Mouse (Mus musculus): ENCODE measurements around the gene Emc3.
A peak's percentile ranks its signal among the peaks of the same experiment; 100 is the strongest.

The Emc3 gene

GRCm38 (mm10) chr6:113530932-113531839, at the start of gene Emc3, which contains the start of gene Fancd2:
Emc3 (minus strand) TSS chr6:113531652.
Fancd2 (plus strand) TSS chr6:113531682.
- peak; percentile 85 to 88 for DNase-seq (ENCODE audit: low spot score in 2 of 2)

- DNase-seq (ENCODE audit: low spot score in 2 of 2), result no peak
These were observed 47.9 kb upstream of the Emc3 start for GRCm38 (mm10) chr6:113579306-113579705.

- DNase-seq (ENCODE audit: low spot score in 2 of 2), result peak; percentile 40 to 71
These were observed 44.6 kb upstream of the Emc3 start for GRCm38 (mm10) chr6:113576044-113576443.

GRCm38 (mm10) chr6:113564557-113564956, 33.1 kb upstream of the Emc3 start:
- no peak for DNase-seq (ENCODE audit: low spot score in 2 of 2)

- peak in 1 of 2 experiments; percentile 6 for DNase-seq (ENCODE audit: low spot score in 2 of 2)
These were observed 28.3 kb upstream of the Emc3 start for GRCm38 (mm10) chr6:113559736-113560135.

- DNase-seq (ENCODE audit: low spot score in 2 of 2), result no peak
These were observed 12.5 kb upstream of the Emc3 start for GRCm38 (mm10) chr6:113543906-113544481.

GRCm38 (mm10) chr6:113541610-113542009, 10.2 kb upstream of the Emc3 start:
- DNase-seq (ENCODE audit: low spot score in 2 of 2), result no peak

GRCm38 (mm10) chr6:113534886-113535285, 3.4 kb upstream of the Emc3 start:
- DNase-seq (ENCODE audit: low spot score in 2 of 2), result no peak

- no peak for DNase-seq (ENCODE audit: low spot score in 2 of 2)
These were observed 470 bp upstream of the Emc3 start for GRCm38 (mm10) chr6:113531840-113532404.

- peak; percentile 23 to 45 for DNase-seq (ENCODE audit: low spot score in 2 of 2)
These were observed 8.0 kb downstream of the Emc3 start for GRCm38 (mm10) chr6:113523420-113523819.

- DNase-seq (ENCODE audit: low spot score in 2 of 2), result no peak
These were observed 9.1 kb downstream of the Emc3 start for GRCm38 (mm10) chr6:113522310-113522709.

- DNase-seq (ENCODE audit: low spot score in 2 of 2), result no peak
These were observed 13.9 kb downstream of the Emc3 start for GRCm38 (mm10) chr6:113517434-113518080.

- DNase-seq (ENCODE audit: low spot score in 2 of 2), result no peak
These were observed 16.9 kb downstream of the Emc3 start for GRCm38 (mm10) chr6:113514600-113514999.

- no peak for DNase-seq (ENCODE audit: low spot score in 2 of 2)
These were observed 17.5 kb downstream of the Emc3 start for GRCm38 (mm10) chr6:113513944-113514343.

GRCm38 (mm10) chr6:113508947-113509280, 22.5 kb downstream of the Emc3 start:
- DNase-seq (ENCODE audit: low spot score in 2 of 2), result no peak

- DNase-seq (ENCODE audit: low spot score in 2 of 2), result no peak
These were observed 23.0 kb downstream of the Emc3 start for GRCm38 (mm10) chr6:113508272-113508946.

GRCm38 (mm10) chr6:113507130-113507529, 24.3 kb downstream of the Emc3 start:
- no peak for DNase-seq (ENCODE audit: low spot score in 2 of 2)

GRCm38 (mm10) chr6:113505689-113506088, 25.8 kb downstream of the Emc3 start:
- DNase-seq (ENCODE audit: low spot score in 2 of 2), result no peak

GRCm38 (mm10) chr6:113502801-113503200, 28.7 kb downstream of the Emc3 start:
- DNase-seq (ENCODE audit: low spot score in 2 of 2), result no peak

GRCm38 (mm10) chr6:113501388-113502084, 29.9 kb downstream of the Emc3 start, which contains the start of gene Prrt3:
Prrt3 (minus strand) TSS chr6:113501931.
- peak; percentile 75 to 79 for DNase-seq (ENCODE audit: low spot score in 2 of 2)

GRCm38 (mm10) chr6:113499346-113499745, 32.1 kb downstream of the Emc3 start:
- no peak for DNase-seq (ENCODE audit: low spot score in 2 of 2)

Data from right cerebral cortex, postnatal 36 days (tissue).